Mouse (Mus musculus): ENCODE measurements around the gene Rnf141.

DNA sequence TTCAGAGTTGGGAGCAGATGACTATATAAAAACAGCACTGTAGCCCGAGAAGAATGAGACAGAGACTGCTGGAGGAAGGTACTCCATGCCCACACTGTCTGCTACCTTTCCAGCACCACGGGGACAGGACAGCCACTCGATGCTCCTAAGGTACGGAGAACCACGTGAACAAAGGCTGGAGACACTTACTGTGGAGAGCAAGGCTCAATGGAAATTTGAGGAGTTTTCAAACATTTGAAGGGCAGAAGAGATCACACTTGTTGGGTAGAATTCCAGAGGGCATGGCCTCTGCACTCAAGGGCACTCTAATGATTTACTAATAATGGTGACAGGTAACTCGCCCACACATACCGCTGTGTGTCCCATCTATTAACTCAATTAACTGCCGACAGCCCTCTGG is 21.2 kb downstream of the Rnf141 start:
- TF ChIP-seq GATA1 (IDR thresholded peaks at IDR 0.05; ENCODE audit: low read length), result no peak
- no peak for TF ChIP-seq TAL1 (IDR thresholded peaks at IDR 0.05; ENCODE audit: low read length)

All from erythroblast, embryonic 14.5 days (primary cell).